Mouse (Mus musculus): ENCODE measurements at regions not wholly inside any gene's neighbourhood (a gene's known extent, or its start where the extent isn't known, plus 50 kb on each side); places are given as distances from the start of the nearest gene placed in this dataset.

GRCm38 (mm10) chr8:49799236-49799635 lies 955.5 kb upstream of the Tenm3 start:
- no peak for TF ChIP-seq CEBPB (IDR thresholded peaks at IDR 0.05; ENCODE audit: low read depth)
- no peaks in the 10 kb centered on the region for H3K27me3 ChIP-seq (ENCODE audit: control insufficient read depth, insufficient read depth, insufficient read length)
- no peaks in the 10 kb centered on the region for H3K79me2 ChIP-seq (ENCODE audit: control insufficient read depth, insufficient read depth)
- no peak overlapping the region for H3ac ChIP-seq (ENCODE audit: control insufficient read depth, insufficient read length, low read depth)
- no peaks in the 10 kb centered on the region for H3K36me3 ChIP-seq (ENCODE audit: control insufficient read depth, insufficient read depth)
- H3K4me3 ChIP-seq (ENCODE audit: insufficient read depth, poor library complexity, severe bottlenecking) = no peak overlapping the region
- H3K79me3 ChIP-seq (ENCODE audit: low read depth) = no peaks in the 10 kb centered on the region

GRCm38 (mm10) chr8:49796741-49797140 lies 953.0 kb upstream of the Tenm3 start:
- no peak overlapping the region for H3ac ChIP-seq (ENCODE audit: control insufficient read depth, insufficient read length, low read depth)
- H3K4me3 ChIP-seq (ENCODE audit: insufficient read depth, poor library complexity, severe bottlenecking) = no peak overlapping the region
- H3K36me3 ChIP-seq (ENCODE audit: control insufficient read depth, insufficient read depth) = no peaks in the 10 kb centered on the region
- TF ChIP-seq MAX (IDR thresholded peaks at IDR 0.05) (no peak), MYOG (IDR thresholded peaks at IDR 0.05; ENCODE audit: control insufficient read depth, extremely low read depth, insufficient read length) (no peak), MYOD1 (IDR thresholded peaks at IDR 0.05; ENCODE audit: control insufficient read depth, insufficient read length, low read depth) (no peak), CTCF (IDR thresholded peaks at IDR 0.05; ENCODE audit: control insufficient read depth, insufficient read depth, insufficient read length) (no peak), FOSL1 (IDR thresholded peaks at IDR 0.05; ENCODE audit: insufficient read depth, low read length, poor library complexity, severe bottlenecking) (no peak), USF1 (IDR thresholded peaks at IDR 0.05; ENCODE audit: low read depth) (no peak)
- H3K79me3 ChIP-seq (ENCODE audit: low read depth) = no peaks in the 10 kb centered on the region
- H3K27me3 ChIP-seq (ENCODE audit: control insufficient read depth, insufficient read depth, insufficient read length) = no peaks in the 10 kb centered on the region
- H3K79me2 ChIP-seq (ENCODE audit: control insufficient read depth, insufficient read depth) = no peaks in the 10 kb centered on the region

GRCm38 (mm10) chr8:49794491-49794890 lies 950.7 kb upstream of the Tenm3 start:
- Histone ChIP-seq H3ac (ENCODE audit: control insufficient read depth, insufficient read length, low read depth) (no peak overlapping the region), H3K36me3 (ENCODE audit: control insufficient read depth, insufficient read depth) (no peaks in the 10 kb centered on the region), H3K79me2 (ENCODE audit: control insufficient read depth, insufficient read depth) (no peaks in the 10 kb centered on the region), H3K27me3 (ENCODE audit: control insufficient read depth, insufficient read depth, insufficient read length) (no peaks in the 10 kb centered on the region), H3K79me3 (ENCODE audit: low read depth) (no peaks in the 10 kb centered on the region), H3K4me3 (ENCODE audit: insufficient read depth, poor library complexity, severe bottlenecking) (no peak overlapping the region)
- TF ChIP-seq MYOG (IDR thresholded peaks at IDR 0.05; ENCODE audit: control insufficient read depth, extremely low read depth, insufficient read length) = no peak
- TF ChIP-seq CEBPB (IDR thresholded peaks at IDR 0.05; ENCODE audit: low read depth) = no peak
- no peak for TF ChIP-seq FOSL1 (IDR thresholded peaks at IDR 0.05; ENCODE audit: insufficient read depth, low read length, poor library complexity, severe bottlenecking)

- TF ChIP-seq CTCF (IDR thresholded peaks at IDR 0.05; ENCODE audit: control insufficient read depth, insufficient read depth, insufficient read length) (no peak), MAX (IDR thresholded peaks at IDR 0.05) (no peak), USF1 (IDR thresholded peaks at IDR 0.05; ENCODE audit: low read depth) (no peak), FOSL1 (IDR thresholded peaks at IDR 0.05; ENCODE audit: insufficient read depth, low read length, poor library complexity, severe bottlenecking) (no peak)
- Histone ChIP-seq H3K79me2 (ENCODE audit: control insufficient read depth, insufficient read depth) (no peaks in the 10 kb centered on the region), H3ac (ENCODE audit: control insufficient read depth, insufficient read length, low read depth) (no peak overlapping the region), H3K36me3 (ENCODE audit: control insufficient read depth, insufficient read depth) (no peaks in the 10 kb centered on the region), H3K79me3 (ENCODE audit: low read depth) (no peaks in the 10 kb centered on the region), H3K4me3 (ENCODE audit: insufficient read depth, poor library complexity, severe bottlenecking) (no peak overlapping the region), H3K27me3 (ENCODE audit: control insufficient read depth, insufficient read depth, insufficient read length) (no peaks in the 10 kb centered on the region)
Measured at GRCm38 (mm10) chr8:49769829-49770228, 926.1 kb upstream of the Tenm3 start.

- H3K79me3 ChIP-seq (ENCODE audit: low read depth) = no peaks in the 10 kb centered on the region
- H3K27me3 ChIP-seq (ENCODE audit: control insufficient read depth, insufficient read depth, insufficient read length) = no peaks in the 10 kb centered on the region
- H3K36me3 ChIP-seq (ENCODE audit: control insufficient read depth, insufficient read depth) = no peaks in the 10 kb centered on the region
- H3K79me2 ChIP-seq (ENCODE audit: control insufficient read depth, insufficient read depth) = no peaks in the 10 kb centered on the region
- TF ChIP-seq CTCF (IDR thresholded peaks at IDR 0.05; ENCODE audit: control insufficient read depth, insufficient read depth, insufficient read length) = no peak
- H3ac ChIP-seq (ENCODE audit: control insufficient read depth, insufficient read length, low read depth) = no peak overlapping the region
- no peak overlapping the region for H3K4me3 ChIP-seq (ENCODE audit: insufficient read depth, poor library complexity, severe bottlenecking)
Measured at GRCm38 (mm10) chr8:49738043-49738442, 894.3 kb upstream of the Tenm3 start.

- Histone ChIP-seq H3K4me3 (ENCODE audit: insufficient read depth, poor library complexity, severe bottlenecking) (no peak overlapping the region), H3K27me3 (ENCODE audit: control insufficient read depth, insufficient read depth, insufficient read length) (no peaks in the 10 kb centered on the region), H3K79me2 (ENCODE audit: control insufficient read depth, insufficient read depth) (no peaks in the 10 kb centered on the region), H3K79me3 (ENCODE audit: low read depth) (no peaks in the 10 kb centered on the region), H3K36me3 (ENCODE audit: control insufficient read depth, insufficient read depth) (no peaks in the 10 kb centered on the region), H3ac (ENCODE audit: control insufficient read depth, insufficient read length, low read depth) (no peak overlapping the region)
- TF ChIP-seq USF1 (IDR thresholded peaks at IDR 0.05; ENCODE audit: low read depth) (no peak), CTCF (IDR thresholded peaks at IDR 0.05; ENCODE audit: control insufficient read depth, insufficient read depth, insufficient read length) (no peak), CEBPB (IDR thresholded peaks at IDR 0.05; ENCODE audit: low read depth) (no peak), MYOG (IDR thresholded peaks at IDR 0.05; ENCODE audit: control insufficient read depth, extremely low read depth, insufficient read length) (no peak), MYOD1 (IDR thresholded peaks at IDR 0.05; ENCODE audit: control insufficient read depth, insufficient read length, low read depth) (no peak), MAX (IDR thresholded peaks at IDR 0.05) (no peak), FOSL1 (IDR thresholded peaks at IDR 0.05; ENCODE audit: insufficient read depth, low read length, poor library complexity, severe bottlenecking) (no peak)
Measured at GRCm38 (mm10) chr8:49729156-49729555, 885.4 kb upstream of the Tenm3 start.

- H3K79me2 ChIP-seq (ENCODE audit: control insufficient read depth, insufficient read depth) = no peaks in the 10 kb centered on the region
- no peaks in the 10 kb centered on the region for H3K79me3 ChIP-seq (ENCODE audit: low read depth)
- H3K36me3 ChIP-seq (ENCODE audit: control insufficient read depth, insufficient read depth) = no peaks in the 10 kb centered on the region
- TF ChIP-seq FOSL1 (IDR thresholded peaks at IDR 0.05; ENCODE audit: insufficient read depth, low read length, poor library complexity, severe bottlenecking) (no peak), MYOD1 (IDR thresholded peaks at IDR 0.05; ENCODE audit: control insufficient read depth, insufficient read length, low read depth) (no peak), CEBPB (IDR thresholded peaks at IDR 0.05; ENCODE audit: low read depth) (no peak), MAX (IDR thresholded peaks at IDR 0.05) (no peak), USF1 (IDR thresholded peaks at IDR 0.05; ENCODE audit: low read depth) (no peak), CTCF (IDR thresholded peaks at IDR 0.05; ENCODE audit: control insufficient read depth, insufficient read depth, insufficient read length) (no peak), MYOG (IDR thresholded peaks at IDR 0.05; ENCODE audit: control insufficient read depth, extremely low read depth, insufficient read length) (no peak)
- H3K27me3 ChIP-seq (ENCODE audit: control insufficient read depth, insufficient read depth, insufficient read length) = no peaks in the 10 kb centered on the region
- no peak overlapping the region for H3K4me3 ChIP-seq (ENCODE audit: insufficient read depth, poor library complexity, severe bottlenecking)
- no peak overlapping the region for H3ac ChIP-seq (ENCODE audit: control insufficient read depth, insufficient read length, low read depth)
Measured at GRCm38 (mm10) chr8:49712371-49712770, 868.6 kb upstream of the Tenm3 start.
